Mouse (Mus musculus) heart, adult 2 months (tissue): ENCODE measurements around the gene Strbp. TPM values are rescaled to one million over a fixed set of nuclear protein-coding genes. Genes with fewer than 3 reads are reported as not detected.
"Not testable (repeated sequence)": the region's sequence is repeated elsewhere in the genome, so short reads cannot be mapped to it uniquely, and the experiment has no call there.

Experiments used
- DNase-seq, 2 experiments: peaks; one replicate each; pipeline ENCODE4 v3.0.0; 2021
- H3K27ac ChIP-seq: fragments of 200-600 bp; 2 replicates; pipeline ENCODE4 v1.8.1; 2022
- H3K27me3 ChIP-seq: fragments of 200-500 bp; 2 replicates; pipeline ENCODE4 v1.6.1; 2012; ENCODE audit warnings: mild to moderate bottlenecking, low read length, inconsistent platforms, mixed read lengths; ENCODE audit not compliant: control insufficient read depth, insufficient read depth
- H3K36me3 ChIP-seq: fragments of 200-500 bp; 2 replicates; pipeline ENCODE4 v1.6.1; 2012; ENCODE audit warnings: low read length, inconsistent platforms; ENCODE audit not compliant: control insufficient read depth, insufficient read depth
- H3K4me1 ChIP-seq: fragments of 200-500 bp; 2 replicates; pipeline ENCODE4 v1.6.1; 2011; ENCODE audit warnings: low read length; ENCODE audit not compliant: control insufficient read depth, insufficient read depth
- H3K4me3 ChIP-seq: fragments of 200-600 bp; 2 replicates; pipeline ENCODE4 v1.8.1; 2022
- H3K79me2 ChIP-seq: fragments of 200-500 bp; replicated peaks from 2 replicates; pipeline ENCODE4 v1.6.1; 2012; ENCODE audit warnings: mild to moderate bottlenecking, inconsistent platforms, low read length, moderate library complexity, mixed read lengths; ENCODE audit not compliant: control insufficient read depth, insufficient read depth
- H3K9ac ChIP-seq: fragments of 200-500 bp; 2 replicates; pipeline ENCODE4 v1.6.1; 2012; ENCODE audit warnings: low read depth, mild to moderate bottlenecking, control low read depth, inconsistent platforms, low read length, mixed read lengths
- CTCF ChIP-seq: fragments of 200-600 bp; IDR thresholded peaks from 2 replicates; pipeline ENCODE4 v1.8.1; 2022; ENCODE audit warnings: antibody characterized with exemption, mild to moderate bottlenecking, moderate library complexity
- EP300 ChIP-seq: fragments of 200-500 bp; IDR thresholded peaks from 2 replicates; pipeline ENCODE4 v1.6.1; 2011; ENCODE audit warnings: low read depth, low read length, control low read depth; ENCODE audit not compliant: insufficient read depth
- POLR2A ChIP-seq: fragments of 200-500 bp; IDR thresholded peaks from 2 replicates; pipeline ENCODE4 v1.6.1; 2011; ENCODE audit warnings: mild to moderate bottlenecking, low read depth, low read length, control low read depth; ENCODE audit not compliant: insufficient read depth
- WGBS: fragments of 180-500 bp; shearing (Covaris S2); methylation state at CpG from one replicate; pipeline ENCODE4 v1.1.7; 2018; 5-methylcytosine and 5-hydroxymethylcytosine counted together
- intact Hi-C: fragments of 180-260 bp; cut with DNase I; formaldehyde crosslinking; loops from one replicate; pipeline ENCODE4 v1.15.1; 2025
- polyA plus RNA-seq: library from polyadenylated mRNA; depleted of rRNA; stranded (reverse); fragments of >200 nt; gene quantifications from 2 replicates; pipeline ENCODE4 v1.2.3, GENCODE M21; 2012
- total RNA-seq, 2 experiments: library from RNA; stranded (reverse); gene quantifications; 2 replicates each; pipeline ENCODE4 v1.2.3; 2021

Strbp gene
- total and polyA plus RNA-seq, 3 experiments = 1.5 to 20.0 (median 17.4) TPM

DNA sequence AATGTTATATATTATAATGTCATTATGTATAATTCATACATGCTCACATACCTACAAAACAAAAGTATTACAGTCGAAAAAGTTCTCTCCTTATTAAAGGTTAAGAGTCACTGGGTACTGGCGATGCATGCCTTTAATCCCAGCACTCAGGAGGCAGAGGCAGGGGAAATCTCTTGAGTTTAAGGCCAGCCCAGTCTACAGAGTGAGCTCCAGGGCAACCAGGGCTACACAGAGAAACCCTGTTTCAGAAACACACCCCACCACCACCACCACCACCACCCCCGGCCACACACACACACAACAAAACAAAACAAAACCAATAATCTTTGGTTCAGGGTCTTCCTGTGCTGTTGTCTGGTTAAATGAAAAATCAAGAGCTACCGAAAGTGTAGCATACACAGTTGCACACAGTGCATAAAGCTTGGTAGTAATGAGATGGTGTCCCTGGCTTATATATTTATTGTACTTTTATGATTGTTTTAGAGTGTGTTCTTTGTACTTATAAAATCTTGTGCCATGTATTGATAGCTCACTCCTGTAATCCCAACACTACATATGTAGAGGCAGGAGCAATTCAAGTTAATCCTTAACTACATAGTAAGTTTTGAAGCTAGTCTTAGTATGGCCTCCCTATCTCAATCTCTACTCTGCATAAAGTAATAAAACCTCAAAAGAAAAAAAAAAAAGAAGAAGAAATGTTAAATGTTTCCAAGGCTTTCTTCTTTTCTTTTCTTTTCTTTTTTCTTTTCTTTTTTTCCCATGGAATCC is 192.3 kb downstream of the Strbp start:
- Histone ChIP-seq H3K79me2 (no peaks in the 10 kb centered on the region), H3K36me3 (no peaks in the 10 kb centered on the region; the same call in 1 of the 2 replicates), H3K4me3 (no peak overlapping the region), H3K27me3 (no peaks in the 10 kb centered on the region), H3K27ac (no peak overlapping the region), H3K9ac (no peak overlapping the region), H3K4me1 (no peaks in the 10 kb centered on the region)
- DNase-seq = no peak
- 93% methylated on average over 4 of the region's 4 CpGs for WGBS
- intact Hi-C loops = no loop called here
- TF ChIP-seq POLR2A = no peak
- no peak for TF ChIP-seq CTCF
- no peak for TF ChIP-seq EP300

DNA sequence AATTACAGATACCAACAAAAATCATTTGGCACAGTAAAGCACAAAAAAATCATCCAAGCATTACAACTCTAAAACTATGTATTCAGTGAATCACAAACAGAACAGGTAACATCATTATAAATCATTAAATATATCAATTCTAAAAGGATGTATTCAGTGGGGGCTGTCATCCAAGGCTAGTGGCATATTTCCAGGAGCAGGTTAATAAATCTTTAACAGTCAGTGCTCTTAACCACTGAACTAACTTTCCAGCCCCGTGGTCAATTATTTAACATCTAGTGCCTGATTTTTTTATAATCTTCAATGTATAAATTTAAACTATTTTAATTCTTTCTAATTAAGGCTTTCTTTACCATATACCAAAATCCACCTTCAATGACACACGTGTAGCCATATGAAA is 197.8 kb downstream of the Strbp start:
- H3K9ac ChIP-seq, H3K4me3 ChIP-seq, H3K27me3 ChIP-seq, H3K4me1 ChIP-seq, H3K27ac ChIP-seq, H3K36me3 ChIP-seq, H3K79me2 ChIP-seq, DNase-seq, intact Hi-C loops: not testable (repeated sequence)
- WGBS = 92% methylated on average over 2 of the region's 2 CpGs

DNA sequence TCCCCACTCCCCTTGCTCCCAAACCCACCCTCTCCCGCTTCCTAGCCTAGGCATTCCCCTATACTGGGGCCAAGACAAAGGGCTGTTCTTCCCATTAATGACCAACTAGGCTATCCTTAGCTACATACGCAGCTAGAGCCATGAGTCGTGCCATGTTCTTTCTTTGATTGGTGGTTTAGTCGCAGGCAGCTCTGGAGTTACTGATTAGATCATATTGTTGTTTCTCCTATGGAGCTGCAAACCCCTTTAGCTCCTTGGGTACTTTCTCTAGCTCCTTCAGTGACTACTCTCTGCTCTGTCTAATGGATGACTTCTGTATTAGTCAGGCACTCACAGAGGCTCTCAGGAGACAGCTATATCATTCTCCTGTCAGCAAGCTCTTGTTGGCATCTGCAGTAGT is 206.3 kb downstream of the Strbp start:
- intact Hi-C loops = no loop called here
- H3K79me2 ChIP-seq = no peaks in the 10 kb centered on the region
- peaks cover 3% of the 10 kb centered on the region for H3K36me3 ChIP-seq
- no peak overlapping the region for H3K4me3 ChIP-seq
- no peak overlapping the region for H3K9ac ChIP-seq
- WGBS = 97% methylated on average over 4 of the region's 4 CpGs
- no peak for TF ChIP-seq CTCF
- no peaks in the 10 kb centered on the region for H3K27me3 ChIP-seq
- no peaks in the 10 kb centered on the region for H3K4me1 ChIP-seq
- H3K27ac ChIP-seq = no peak overlapping the region
- DNase-seq = no peak

DNA sequence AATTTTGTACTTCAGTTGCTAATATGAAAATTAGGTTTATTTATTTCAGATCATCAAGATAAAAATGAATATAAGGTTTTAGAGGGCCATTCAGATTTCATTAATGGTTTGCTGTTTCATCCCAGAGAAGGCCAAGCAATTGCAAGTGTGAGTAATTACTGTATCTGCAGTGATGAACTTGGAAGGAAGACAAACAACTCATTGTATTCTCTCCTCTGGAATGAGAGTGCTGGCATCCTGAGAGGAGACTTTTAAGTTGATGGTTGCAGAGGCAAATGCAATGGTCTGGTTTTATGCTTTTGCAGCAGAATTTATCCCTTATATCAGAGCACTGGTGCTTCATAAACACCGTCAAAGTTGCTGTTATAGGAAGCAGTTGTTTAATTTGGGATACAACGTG is 214.7 kb downstream of the Strbp start:
- intact Hi-C loops = loop anchor here (5.0 kb wide), 2 partner anchors 67 to 92 kb away; partner anchors contain the start of gene Rc3h2
- peaks cover 2% of the 10 kb centered on the region for H3K36me3 ChIP-seq

DNA sequence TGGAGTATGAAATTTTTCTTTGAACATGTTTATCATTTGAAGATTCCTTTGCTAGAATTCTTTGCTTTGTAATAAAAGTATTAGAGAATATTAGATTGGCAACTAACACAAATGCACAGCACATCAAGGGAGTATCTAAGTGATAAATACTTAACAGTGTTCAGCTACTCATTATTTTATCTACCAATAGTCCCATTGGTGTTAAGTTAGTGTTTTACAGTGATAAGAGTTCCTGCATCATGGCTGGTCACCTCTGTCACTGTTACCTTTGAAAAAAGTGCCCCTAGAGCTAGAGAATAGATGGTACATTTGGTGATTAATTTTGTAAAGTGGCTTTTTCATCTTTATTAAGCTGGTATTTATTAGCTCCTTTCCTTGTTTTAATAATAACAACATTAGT is 217.3 kb downstream of the Strbp start:
- Histone ChIP-seq H3K9ac (no peak overlapping the region), H3K36me3 (no peaks in the 10 kb centered on the region; the same call in 1 of the 2 replicates), H3K27me3 (no peaks in the 10 kb centered on the region), H3K4me1 (no peaks in the 10 kb centered on the region), H3K27ac (no peak overlapping the region), H3K4me3 (no peak overlapping the region), H3K79me2 (no peaks in the 10 kb centered on the region)
- DNase-seq = no peak
- intact Hi-C loops = loop anchor here (5.0 kb wide), 2 partner anchors 64 to 89 kb away; partner anchors contain the start of gene Rc3h2
- TF ChIP-seq POLR2A = no peak
- no peak for TF ChIP-seq EP300
- TF ChIP-seq CTCF = no peak

More for the DNA sequence above, 214.7 kb downstream of the Strbp start:
- Histone ChIP-seq H3K9ac (no peak overlapping the region), H3K4me1 (no peaks in the 10 kb centered on the region), H3K27me3 (no peaks in the 10 kb centered on the region), H3K4me3 (no peak overlapping the region), H3K27ac (no peak overlapping the region), H3K79me2 (no peaks in the 10 kb centered on the region)
- TF ChIP-seq POLR2A (no peak), EP300 (no peak), CTCF (no peak)
- DNase-seq = no peak
- 94% methylated on average over 2 of the region's 2 CpGs for WGBS

DNA sequence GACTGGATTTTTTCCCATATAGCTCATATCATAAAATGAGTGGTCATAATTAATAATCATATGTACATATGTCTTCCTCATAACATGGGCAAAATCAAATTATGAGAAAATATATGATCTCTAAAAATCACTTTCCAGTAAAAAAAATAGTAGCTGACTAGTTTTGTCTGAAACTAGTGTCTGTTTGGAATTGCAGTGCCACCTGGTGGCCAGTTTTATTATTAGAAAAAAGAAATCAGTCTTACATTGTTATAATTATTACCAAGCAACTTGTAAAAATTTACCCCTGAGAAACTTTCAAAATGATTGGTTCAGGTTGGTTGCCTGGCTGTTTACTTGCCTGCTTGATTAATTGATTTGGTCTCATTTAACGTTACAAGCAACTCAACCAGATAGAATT is 218.3 kb downstream of the Strbp start:
- Histone ChIP-seq H3K9ac (no peak overlapping the region), H3K4me3 (no peak overlapping the region), H3K79me2 (no peaks in the 10 kb centered on the region), H3K27me3 (no peaks in the 10 kb centered on the region), H3K4me1 (no peaks in the 10 kb centered on the region), H3K27ac (no peak overlapping the region), H3K36me3 (no peaks in the 10 kb centered on the region; the same call in 1 of the 2 replicates)
- DNase-seq = no peak
- 91% methylated on average over 1 of the region's 1 CpGs for WGBS
- no peak for TF ChIP-seq POLR2A
- peak; percentile 88; the same call in 1 of the 2 replicates for TF ChIP-seq CTCF
- intact Hi-C loops = loop anchor here (2.0 to 5.0 kb wide), 3 partner anchors 63 to 105 kb away; partner anchors contain the start of gene Rc3h2
